Mouse (Mus musculus): ENCODE measurements around the gene Olfr273.
"Not testable (repeated sequence)": the region's sequence is repeated elsewhere in the genome, so short reads cannot be mapped to it uniquely, and the experiment has no call there.

- not testable (repeated sequence) for TF ChIP-seq CTCF (IDR thresholded peaks at IDR 0.05; ENCODE audit: borderline replicate concordance, insufficient read depth, low read depth, low read length); POLR2A (IDR thresholded peaks at IDR 0.05; ENCODE audit: borderline replicate concordance, insufficient read depth, low read length)
Measured at GRCm38 (mm10) chr4:52845411-52845810, 13.6 kb downstream of the Olfr273 start.
